In genomic region chr6:109371931-109372330, GRCm38 (mm10) we compare ENCODE assay signal across 21 mouse cellular contexts.
A peak's percentile ranks its signal among the peaks of the same experiment; 100 is the strongest.
DNase-seq lines count a peak whose midpoint lies in the region; ATAC-seq and TF ChIP-seq lines count a peak whose summit lies in the region.
"Had no signal": no experiment of that assay in that cellular context is flagged by ENCODE, and none has a peak within 500 bp of the region (broad histone marks: within the 10 kb centered on the region; RNA-seq: fewer than 3 reads in every experiment).

No protein-coding gene starts in this region.

- H3K4me1 ChIP-seq in kidney, postnatal 0 days (replicated peaks; ENCODE audit: insufficient read depth, low read length): no peaks in the 10 kb centered on the region
- H3K4me1 ChIP-seq in kidney, embryonic 16.5 days (ENCODE audit: insufficient read depth, low read length): no peaks in the 10 kb centered on the region
- H3K4me1 ChIP-seq in limb, embryonic 10.5 days: peaks cover 7% of the 10 kb centered on the region; the same call in 1 of the 2 replicates
- H3K4me1 ChIP-seq: embryonic facial prominence, embryonic 10.5 days; forebrain, embryonic 13.5 days; heart, embryonic 12.5 days; hindbrain, embryonic 10.5 days; hindbrain, embryonic 15.5 days had no signal

- DNase-seq in embryo, embryonic 11 days: peak; percentile 9
- DNase-seq in embryo, embryonic 10 days (ENCODE audit: low spot score): no peak
- DNase-seq in kidney, postnatal 0 days (ENCODE audit: low spot score): peak; percentile 37
- DNase-seq in limb, embryonic 10.5 days (ENCODE audit: low spot score): peak; percentile 32
- DNase-seq in retina, postnatal 1 day: peak; percentile 34
- DNase-seq in urinary bladder, postnatal 4 days (ENCODE audit: low spot score in 2 of 2): no peak
- DNase-seq in thymus, postnatal 10 days (ENCODE audit: low spot score in 2 of 2): no peak
- DNase-seq: adrenal gland, adult 2 months; adrenal gland, postnatal 25 days; cerebellum, adult 18-20 months; cerebellum, postnatal 10 days; forebrain, postnatal 0 days; gastrocnemius, adult 2 months; gastrocnemius, postnatal 25 days had no signal

- ATAC-seq in kidney, postnatal 0 days (replicated peaks; ENCODE audit: low FRiP score, low read depth): no peak
- ATAC-seq in kidney, embryonic 16.5 days (ENCODE audit: low FRiP score, low TSS enrichment): no peak
- ATAC-seq: forebrain, embryonic 13.5 days; forebrain, postnatal 0 days had no signal

- no peaks in the 10 kb centered on the region for H3K36me3 ChIP-seq in kidney, postnatal 0 days (ENCODE audit: insufficient read depth, low read length)
- no peaks in the 10 kb centered on the region for H3K36me3 ChIP-seq in kidney, embryonic 16.5 days (ENCODE audit: insufficient read depth, low read length)
- no peaks in the 10 kb centered on the region for H3K36me3 ChIP-seq in limb, embryonic 10.5 days
- H3K36me3 ChIP-seq: embryonic facial prominence, embryonic 10.5 days; heart, embryonic 12.5 days; hindbrain, embryonic 10.5 days; hindbrain, embryonic 15.5 days had no signal

- no peaks in the 10 kb centered on the region for H3K27me3 ChIP-seq in kidney, postnatal 0 days (ENCODE audit: insufficient read depth, low read length)
- H3K27me3 ChIP-seq in kidney, embryonic 16.5 days (ENCODE audit: insufficient read depth, low read length): no peaks in the 10 kb centered on the region
- H3K27me3 ChIP-seq in limb, embryonic 10.5 days (ENCODE audit: low read depth, poor library complexity, severe bottlenecking): no peaks in the 10 kb centered on the region
- H3K27me3 ChIP-seq: CH12.LX; forebrain, embryonic 13.5 days; heart, embryonic 12.5 days; hindbrain, embryonic 15.5 days had no signal

- no peak for TF ChIP-seq CTCF in kidney, postnatal 0 days (IDR thresholded peaks at IDR 0.05; ENCODE audit: low read depth)

- no peak overlapping the region for H3K4me2 ChIP-seq in kidney, postnatal 0 days (ENCODE audit: low read length)
- H3K4me2 ChIP-seq in kidney, embryonic 16.5 days (replicated peaks; ENCODE audit: low read depth, low read length): no peak overlapping the region
- H3K4me2 ChIP-seq: forebrain, embryonic 13.5 days; heart, embryonic 12.5 days; hindbrain, embryonic 15.5 days had no signal

- no peak overlapping the region for H3K4me3 ChIP-seq in kidney, postnatal 0 days (replicated peaks; ENCODE audit: low read depth, low read length)
- no peak overlapping the region for H3K4me3 ChIP-seq in kidney, embryonic 16.5 days (ENCODE audit: low read length)
- H3K4me3 ChIP-seq in limb, embryonic 10.5 days: no peak overlapping the region
- H3K4me3 ChIP-seq: embryonic facial prominence, embryonic 10.5 days; forebrain, embryonic 13.5 days; gastrocnemius, adult 2 months; heart, embryonic 12.5 days; hindbrain, embryonic 10.5 days; hindbrain, embryonic 15.5 days had no signal

- WGBS in kidney, postnatal 0 days: 23% methylated on average over 3 of the region's 3 CpGs
- 20% methylated on average over 3 of the region's 3 CpGs for whole genome bisulfite sequencing in kidney, embryonic 16.5 days
- WGBS in limb, embryonic 10.5 days: 26% methylated on average over 3 of the region's 3 CpGs

- no peak overlapping the region for H3K9ac ChIP-seq in kidney, postnatal 0 days (ENCODE audit: low read depth, low read length)
- H3K9ac ChIP-seq in kidney, embryonic 16.5 days (replicated peaks; ENCODE audit: low read length): no peak overlapping the region
- H3K9ac ChIP-seq: forebrain, embryonic 13.5 days; forebrain, postnatal 0 days; heart, embryonic 12.5 days; hindbrain, embryonic 15.5 days had no signal

- H3K27ac ChIP-seq in kidney, postnatal 0 days: no peak overlapping the region
- H3K27ac ChIP-seq in kidney, embryonic 16.5 days (ENCODE audit: low read length): no peak overlapping the region
- no peak overlapping the region for H3K27ac ChIP-seq in limb, embryonic 10.5 days
- H3K27ac ChIP-seq: embryonic facial prominence, embryonic 10.5 days; forebrain, embryonic 13.5 days; gastrocnemius, adult 2 months; hindbrain, embryonic 10.5 days; hindbrain, embryonic 15.5 days had no signal

- H3K9me3 ChIP-seq in kidney, postnatal 0 days (replicated peaks; ENCODE audit: low read length): no peaks in the 10 kb centered on the region
- H3K9me3 ChIP-seq in kidney, embryonic 16.5 days (ENCODE audit: low read length): no peaks in the 10 kb centered on the region
- H3K9me3 ChIP-seq in limb, embryonic 10.5 days (replicated peaks): no peaks in the 10 kb centered on the region
- H3K9me3 ChIP-seq: embryonic facial prominence, embryonic 10.5 days; forebrain, embryonic 13.5 days; heart, embryonic 12.5 days; hindbrain, embryonic 10.5 days; hindbrain, embryonic 15.5 days had no signal

Comparison
In these comparisons a context has a peak if more than half of its experiments do, and no peak if none do; other contexts are left out.
1. DNase-seq: peak in embryo, embryonic 11 days (single experiment), kidney, postnatal 0 days (single experiment), limb, embryonic 10.5 days (single experiment) and retina, postnatal 1 day (single experiment); none in embryo, embryonic 10 days (single experiment), urinary bladder, postnatal 4 days (0 of 2) and thymus, postnatal 10 days (0 of 2).